Mouse (Mus musculus) granulocyte monocyte progenitor cell, adult 5-6 weeks (primary cell): ENCODE data around the gene Soga1. TPM values are rescaled to one million over a fixed set of nuclear protein-coding genes. Genes with fewer than 3 reads are reported as not detected.

Experiments
- ATAC-seq: replicated peaks from 2 replicates; pipeline ENCODE4 v1.8.0; 2016; ENCODE audit warnings: mild to moderate bottlenecking, moderate TSS enrichment, inconsistent platforms; ENCODE audit not compliant: poor library complexity, severe bottlenecking
- total RNA-seq, 2 experiments: library from RNA; stranded (forward) in 1 of 2; stranded (reverse) in 1 of 2; fragments of 200-712, 200-1000 nt in 1 of 2; fragments of >200 nt in 1 of 2; fragmentation: Nextera tagmentation in 1 of 2; gene quantifications; 2 replicates each; pipeline ENCODE4 v1.2.3; 2014 to 2017

Gene Soga1
- total RNA-seq, 2 experiments from 2014 or later: 2.5 to 4.4 TPM

DNA sequence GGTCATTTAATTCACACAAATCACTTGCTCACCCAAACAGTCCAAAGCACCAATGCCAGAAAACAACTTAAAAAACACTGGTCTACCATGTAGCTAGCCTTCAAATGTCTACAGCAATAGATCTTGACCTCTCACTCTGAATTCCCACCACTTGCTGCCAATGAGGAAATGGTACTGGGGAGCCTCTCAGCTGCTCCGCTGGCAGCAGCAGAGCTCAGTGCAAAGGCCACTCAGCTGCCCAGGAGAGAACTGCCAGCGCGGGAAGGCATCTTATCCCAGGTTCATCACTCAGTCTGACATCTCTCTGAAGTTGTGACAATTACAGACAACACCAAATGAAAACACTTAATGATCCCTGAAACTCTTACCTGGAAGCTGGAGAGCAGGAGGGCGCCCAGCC is 76.7 kb downstream of the Soga1 start:
- ATAC-seq: no peak

DNA sequence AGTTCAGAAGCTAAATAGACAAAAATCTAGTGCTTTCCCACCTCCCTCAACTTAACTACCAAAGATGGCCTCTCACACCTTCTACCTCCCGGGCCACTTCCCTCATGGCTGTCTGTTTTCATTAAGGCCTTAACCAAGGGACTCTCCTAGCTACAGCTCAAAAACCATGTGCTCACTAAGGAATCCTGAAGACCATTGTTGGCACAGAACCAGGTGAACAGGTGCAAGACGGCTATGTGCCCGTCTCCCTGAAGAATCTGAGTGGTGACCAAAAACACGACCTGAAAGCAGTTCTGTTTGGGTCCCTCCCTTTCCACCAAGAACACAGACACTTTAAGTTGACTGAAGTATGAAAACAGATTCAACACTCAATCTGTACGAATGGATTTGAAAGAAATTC is 80.8 kb downstream of the Soga1 start:
- ATAC-seq: no peak

GRCm38 (mm10) chr2:156996576-156996975 is 82.5 kb downstream of the Soga1 start:
- ATAC-seq: no peak

GRCm38 (mm10) chr2:156991470-156992319 is 87.4 kb downstream of the Soga1 start, which contains the start of gene Ndrg3:
Ndrg3 (minus strand) TSS chr2:156992056.
- ATAC-seq: peak; percentile 96

DNA sequence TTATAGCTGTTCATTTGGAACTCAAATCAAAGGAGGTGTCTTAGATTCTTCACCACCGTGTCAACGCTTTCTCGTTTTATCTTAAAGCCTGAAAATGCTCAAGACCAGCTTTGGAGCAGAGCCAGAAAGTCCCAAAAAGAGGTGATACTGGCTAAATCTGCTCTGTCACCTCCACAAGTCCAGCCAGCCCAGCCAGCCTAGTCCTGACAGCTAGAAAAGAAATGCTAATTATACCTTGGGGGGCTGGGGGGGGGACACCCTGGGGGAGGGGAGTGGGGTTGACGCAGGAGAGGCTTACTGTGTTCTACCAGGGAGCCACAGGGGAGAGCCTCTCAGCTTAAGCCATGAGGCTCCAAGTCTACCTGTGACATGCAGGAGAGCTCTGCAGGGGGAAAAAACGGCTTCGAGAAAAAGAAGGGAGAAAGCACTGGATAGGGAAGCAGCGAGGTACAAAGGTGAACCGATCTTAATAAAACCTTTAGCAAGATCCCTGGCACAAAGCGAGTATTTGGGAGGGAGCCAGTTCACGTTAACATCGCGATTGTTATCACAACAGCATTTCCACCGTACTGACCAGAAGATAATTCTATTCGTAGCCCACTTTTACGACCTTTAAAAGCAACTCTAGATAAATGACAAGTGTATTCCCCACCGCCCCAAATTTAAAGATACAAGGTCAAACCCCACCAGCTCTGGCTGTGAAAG is 88.2 kb downstream of the Soga1 start:
- no peak for ATAC-seq

DNA sequence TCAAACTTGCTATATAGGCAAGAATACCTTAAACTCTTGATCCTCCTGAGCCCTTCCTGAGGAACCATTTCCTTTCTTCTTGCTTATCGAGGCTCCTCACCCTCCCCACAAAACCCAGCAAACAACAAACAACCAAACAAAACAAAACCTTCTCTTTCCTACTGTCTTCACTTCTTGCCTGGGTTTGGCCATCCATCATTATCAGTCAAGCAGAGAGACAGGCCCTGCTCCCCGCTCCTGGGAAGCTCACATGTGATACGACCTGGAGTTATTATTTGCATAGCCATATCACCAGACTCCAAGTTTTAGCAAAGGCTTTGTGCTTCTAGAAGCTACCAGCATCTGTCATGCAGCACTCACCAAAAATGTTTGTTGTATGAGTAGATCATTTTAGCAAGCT is 91.7 kb downstream of the Soga1 start:
- no peak for ATAC-seq

GRCm38 (mm10) chr2:156982864-156983263 is 96.2 kb downstream of the Soga1 start:
- no peak for ATAC-seq

DNA sequence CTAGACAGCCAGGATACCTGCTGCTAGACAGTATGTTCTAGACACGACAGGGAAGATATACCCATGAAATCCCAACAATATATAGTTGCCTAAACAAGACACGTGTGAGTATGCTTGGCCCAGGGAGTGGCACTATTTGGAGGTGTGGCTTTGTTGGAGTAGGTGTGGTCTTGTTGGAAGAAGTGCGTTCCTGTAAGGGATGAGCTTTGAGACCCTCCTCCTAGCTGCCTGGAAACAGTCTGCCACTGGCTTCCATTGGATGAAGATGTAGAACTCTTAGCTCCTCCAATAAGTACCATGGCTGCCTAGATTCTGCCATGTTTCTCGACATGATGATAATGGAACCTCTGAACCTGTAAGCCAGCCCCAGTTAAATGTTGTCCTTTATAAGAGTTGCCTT is 97.8 kb downstream of the Soga1 start:
- no peak for ATAC-seq

DNA sequence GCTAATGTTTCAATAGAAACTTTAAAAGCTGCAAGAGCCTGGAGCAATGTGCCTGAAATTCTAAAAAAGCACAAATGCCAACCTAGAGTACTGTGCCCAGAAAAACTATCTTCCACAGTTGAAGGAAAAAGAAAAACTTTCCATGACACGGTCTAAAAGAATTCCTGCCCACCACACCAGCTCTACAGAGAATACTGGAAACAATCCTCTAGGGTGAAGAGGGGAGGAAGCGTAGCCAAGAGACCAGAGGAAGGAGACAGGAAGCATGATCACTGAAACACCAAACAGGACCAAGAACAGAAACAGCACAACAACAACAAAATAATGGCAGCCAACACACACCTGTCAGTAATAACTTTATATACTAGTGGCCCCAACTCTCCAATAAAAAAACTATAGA is 99.0 kb downstream of the Soga1 start:
- no peak for ATAC-seq

DNA sequence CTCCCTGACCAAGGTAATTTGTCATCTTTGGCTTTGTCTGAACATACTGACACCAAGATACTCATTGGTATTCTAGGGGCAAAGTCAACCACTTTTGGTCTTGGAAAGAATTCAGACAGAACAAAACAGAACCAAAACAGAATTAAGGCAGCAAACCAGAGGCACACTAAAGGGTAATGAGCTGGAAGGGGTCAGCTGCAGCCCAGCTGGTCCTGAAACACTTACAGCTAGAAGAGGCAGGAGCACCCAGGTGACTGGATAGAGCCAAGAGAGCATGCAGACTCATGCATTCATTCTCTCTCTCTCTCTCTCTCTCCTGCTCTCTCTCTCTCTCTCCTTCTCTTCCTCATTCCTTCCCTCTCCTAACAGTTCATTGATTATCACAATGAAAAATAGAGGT is 102.3 kb downstream of the Soga1 start:
- no peak for ATAC-seq

DNA sequence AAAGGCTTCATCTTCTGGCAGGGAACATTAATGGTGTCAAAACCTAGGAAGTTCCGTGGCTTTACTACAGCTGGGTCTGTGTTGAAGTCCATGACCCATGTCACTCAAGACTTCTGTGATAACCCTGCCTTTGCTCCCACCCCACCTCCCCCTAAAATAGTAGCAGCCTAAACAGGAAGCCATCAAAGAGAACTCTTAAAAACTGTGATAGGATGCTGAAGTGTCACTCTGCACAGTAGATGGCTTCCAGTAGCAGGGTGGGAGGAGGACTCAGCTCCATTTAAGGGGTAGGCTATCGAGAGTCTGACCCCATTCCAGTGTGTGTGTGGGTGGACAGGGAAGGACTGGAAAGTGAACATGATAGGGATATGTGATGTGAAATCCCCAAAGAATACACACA is 104.1 kb downstream of the Soga1 start:
- ATAC-seq: no peak

DNA sequence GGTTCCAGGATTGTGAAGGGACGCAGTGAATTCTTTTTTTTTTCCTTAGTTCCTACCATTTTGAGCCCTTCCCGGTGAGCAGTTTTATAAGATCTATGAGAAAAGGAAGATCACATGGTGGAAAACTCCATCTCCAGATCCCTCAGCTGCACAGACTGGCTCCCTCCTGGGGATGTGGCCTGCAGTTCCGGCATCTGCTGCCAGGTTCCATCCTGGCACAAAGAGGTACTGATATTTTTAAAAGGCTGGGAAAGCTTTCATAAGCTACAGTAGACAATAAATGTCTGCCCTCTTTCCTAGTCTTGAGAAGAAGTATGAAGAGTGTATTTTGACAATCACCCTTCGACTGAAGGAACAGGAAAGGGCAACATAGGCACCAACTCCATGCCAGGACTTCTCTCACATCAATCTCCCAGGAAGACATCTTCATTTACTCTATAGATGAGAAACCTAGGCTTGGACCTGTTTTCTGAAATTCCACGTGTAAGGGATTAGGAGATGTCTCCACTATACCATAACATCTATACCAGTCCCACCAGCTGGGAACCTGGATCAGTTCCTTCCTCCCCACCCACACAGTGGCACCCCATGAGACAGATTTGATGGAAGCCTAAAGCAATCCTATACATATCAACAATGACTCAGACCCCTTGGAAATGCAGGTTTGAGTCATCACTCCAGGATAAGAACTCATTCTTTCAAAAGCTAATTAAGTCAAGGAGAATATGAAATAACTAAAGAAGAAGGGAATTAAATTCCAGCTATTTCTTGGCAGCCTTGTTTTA is 105.5 kb downstream of the Soga1 start:
- ATAC-seq: no peak

GRCm38 (mm10) chr2:156970253-156970652 is 108.8 kb downstream of the Soga1 start:
- ATAC-seq: no peak

GRCm38 (mm10) chr2:156968501-156968900 is 110.6 kb downstream of the Soga1 start:
- ATAC-seq: no peak

- no peak for ATAC-seq
Measured at GRCm38 (mm10) chr2:156967388-156967787, 111.7 kb downstream of the Soga1 start.

Other genes starting within 250 kb of the Soga1 start
- gene Tgif2, start 239.2 kb downstream of the Soga1 start, total RNA-seq (2014; fragmentation: Nextera tagmentation): 5.3 and 13.0 TPM in 2 replicates
- 11.8 and 13.4 TPM in 2 replicates for gene Tgif2, start 239.2 kb downstream of the Soga1 start, total RNA-seq (2017)
- 0.43 and 1.1 TPM in 2 replicates for gene 4930518I15Rik, start 221.3 kb downstream of the Soga1 start, total RNA-seq (2014; fragmentation: Nextera tagmentation)
- gene 4930518I15Rik, start 221.3 kb downstream of the Soga1 start, total RNA-seq (2017): 0.41 and 0.47 TPM in 2 replicates
- gene Rab5if, start 216.1 kb downstream of the Soga1 start, total RNA-seq (2014; fragmentation: Nextera tagmentation): 308 and 310 TPM in 2 replicates
- 250 and 257 TPM in 2 replicates for gene Rab5if, start 216.1 kb downstream of the Soga1 start, total RNA-seq (2017)
- not detected in 2 replicates for gene Sla2, start 192.1 kb downstream of the Soga1 start, total RNA-seq (2014; fragmentation: Nextera tagmentation)
- 1.1 and 1.2 TPM in 2 replicates for gene Sla2, start 192.1 kb downstream of the Soga1 start, total RNA-seq (2017)
- 25.7 and 28.1 TPM in 2 replicates for gene Ndrg3, start 87.2 kb downstream of the Soga1 start, total RNA-seq (2014; fragmentation: Nextera tagmentation)
- gene Ndrg3, start 87.2 kb downstream of the Soga1 start, total RNA-seq (2017): 22.5 and 25.1 TPM in 2 replicates
- 17.8 and 23.9 TPM in 2 replicates for gene Dsn1, start 72.1 kb downstream of the Soga1 start, total RNA-seq (2014; fragmentation: Nextera tagmentation)
- gene Dsn1, start 72.1 kb downstream of the Soga1 start, total RNA-seq (2017): 36.9 and 50.6 TPM in 2 replicates
- gene Tldc2, start 7.8 kb upstream of the Soga1 start, total RNA-seq (2014; fragmentation: Nextera tagmentation): not detected in 2 replicates
- not detected in 2 replicates for gene Tldc2, start 7.8 kb upstream of the Soga1 start, total RNA-seq (2017)
- 65.3 and 71.3 TPM in 2 replicates for gene Samhd1, start 56.0 kb upstream of the Soga1 start, total RNA-seq (2014; fragmentation: Nextera tagmentation)
- gene Samhd1, start 56.0 kb upstream of the Soga1 start, total RNA-seq (2017): 77.6 and 88.2 TPM in 2 replicates
- gene Rbl1, start 125.3 kb upstream of the Soga1 start, total RNA-seq (2014; fragmentation: Nextera tagmentation): 58.6 and 76.1 TPM in 2 replicates
- gene Rbl1, start 125.3 kb upstream of the Soga1 start, total RNA-seq (2017): 80.7 and 89.9 TPM in 2 replicates
- gene Rpn2, start 199.8 kb upstream of the Soga1 start, total RNA-seq (2014; fragmentation: Nextera tagmentation): 313 and 340 TPM in 2 replicates
- 342 and 366 TPM in 2 replicates for gene Rpn2, start 199.8 kb upstream of the Soga1 start, total RNA-seq (2017)
- 0.19 and 0.23 TPM in 2 replicates for gene Mroh8, start 200.3 kb upstream of the Soga1 start, total RNA-seq (2014; fragmentation: Nextera tagmentation)
- 0.09 and 0.36 TPM in 2 replicates for gene Mroh8, start 200.3 kb upstream of the Soga1 start, total RNA-seq (2017)